Mouse (Mus musculus): ENCODE results near the gene Pole4. TPM values are rescaled to one million over a fixed set of nuclear protein-coding genes. Genes with fewer than 3 reads are reported as not detected.
"Not testable (repeated sequence)": the region's sequence is repeated elsewhere in the genome, so short reads cannot be mapped to it uniquely, and the experiment has no call there.

The Pole4 gene
- polyA plus RNA-seq, 1 experiment from 2014 or later: 106 TPM

GRCm38 (mm10) chr6:82666480-82666879 lies 38.7 kb downstream of the Pole4 start:
- peaks cover 6% of the 10 kb centered on the region; the same call in 1 of the 2 replicates for H3K9me3 ChIP-seq (replicated peaks)
- no peak overlapping the region for H3K4me2 ChIP-seq
- ATAC-seq (replicated peaks; ENCODE audit: low FRiP score): no peak
- no peaks in the 10 kb centered on the region for H3K4me1 ChIP-seq
- no peaks in the 10 kb centered on the region for H3K27me3 ChIP-seq
- no peak overlapping the region for H3K27ac ChIP-seq
- H3K9ac ChIP-seq: no peak overlapping the region
- H3K4me3 ChIP-seq (replicated peaks): no peak overlapping the region
- no peaks in the 10 kb centered on the region for H3K36me3 ChIP-seq

GRCm38 (mm10) chr6:82653169-82653525 lies 52.0 kb downstream of the Pole4 start:
- Histone ChIP-seq H3K4me3 (replicated peaks) (peak overlapping the region; percentile 76), H3K9ac (peak overlapping the region; percentile 73), H3K36me3 (peaks cover 22% of the 10 kb centered on the region), H3K27ac (peak overlapping the region; percentile 97), H3K4me1 (peaks cover 14% of the 10 kb centered on the region), H3K27me3 (no peaks in the 10 kb centered on the region), H3K9me3 (replicated peaks) (no peaks in the 10 kb centered on the region), H3K4me2 (peak overlapping the region; percentile 77)
- no peak; the same call in 1 of the 2 replicates for ATAC-seq (replicated peaks; ENCODE audit: low FRiP score)
- WGBS: 36% methylated on average over 11 of the region's 11 CpGs

GRCm38 (mm10) chr6:82652521-82653168 lies 52.5 kb downstream of the Pole4 start:
- Histone ChIP-seq H3K36me3 (peaks cover 27% of the 10 kb centered on the region), H3K4me2 (peak overlapping the region; percentile 77), H3K4me1 (peaks cover 14% of the 10 kb centered on the region), H3K4me3 (replicated peaks) (peak overlapping the region; percentile 76), H3K9ac (peak overlapping the region; percentile 73), H3K27ac (peak overlapping the region; percentile 97), H3K9me3 (replicated peaks) (no peaks in the 10 kb centered on the region), H3K27me3 (no peaks in the 10 kb centered on the region)
- peak; percentile 99 for ATAC-seq (replicated peaks; ENCODE audit: low FRiP score)
- WGBS: under 1% methylated on average over 67 of the region's 67 CpGs

GRCm38 (mm10) chr6:82649096-82649495 lies 56.1 kb downstream of the Pole4 start:
- H3K36me3 ChIP-seq: peaks cover 42% of the 10 kb centered on the region
- no peak overlapping the region for H3K27ac ChIP-seq
- H3K9me3 ChIP-seq (replicated peaks): no peaks in the 10 kb centered on the region
- no peak overlapping the region for H3K9ac ChIP-seq
- no peak overlapping the region for H3K4me3 ChIP-seq (replicated peaks)
- no peak overlapping the region for H3K4me2 ChIP-seq
- no peaks in the 10 kb centered on the region for H3K27me3 ChIP-seq
- ATAC-seq (replicated peaks; ENCODE audit: low FRiP score): no peak
- 57% methylated on average over 2 of the region's 2 CpGs for WGBS
- peaks cover 14% of the 10 kb centered on the region for H3K4me1 ChIP-seq

- Histone ChIP-seq H3K4me1 (peaks cover 14% of the 10 kb centered on the region), H3K4me3 (replicated peaks) (no peak overlapping the region), H3K27ac (no peak overlapping the region), H3K4me2 (no peak overlapping the region), H3K9ac (no peak overlapping the region), H3K9me3 (replicated peaks) (no peaks in the 10 kb centered on the region), H3K27me3 (no peaks in the 10 kb centered on the region), H3K36me3 (peaks cover 42% of the 10 kb centered on the region)
- WGBS: 92% methylated on average over 1 of the region's 1 CpGs
- ATAC-seq (replicated peaks; ENCODE audit: low FRiP score): no peak
Measured at GRCm38 (mm10) chr6:82647940-82648655, 57.1 kb downstream of the Pole4 start.

GRCm38 (mm10) chr6:82647001-82647400 lies 58.2 kb downstream of the Pole4 start:
- H3K9ac ChIP-seq: no peak overlapping the region
- peaks cover 11% of the 10 kb centered on the region for H3K4me1 ChIP-seq
- H3K9me3 ChIP-seq (replicated peaks): no peaks in the 10 kb centered on the region
- H3K36me3 ChIP-seq: peaks cover 42% of the 10 kb centered on the region
- no peak overlapping the region for H3K4me2 ChIP-seq
- H3K4me3 ChIP-seq (replicated peaks): no peak overlapping the region
- no peaks in the 10 kb centered on the region for H3K27me3 ChIP-seq
- 91% methylated on average over 1 of the region's 1 CpGs for WGBS
- ATAC-seq (replicated peaks; ENCODE audit: low FRiP score): no peak
- no peak overlapping the region for H3K27ac ChIP-seq

GRCm38 (mm10) chr6:82640046-82640445 lies 65.1 kb downstream of the Pole4 start:
- H3K36me3 ChIP-seq: no peaks in the 10 kb centered on the region; the same call in 1 of the 2 replicates
- 80% methylated on average over 4 of the region's 4 CpGs for WGBS
- H3K4me3 ChIP-seq (replicated peaks): no peak overlapping the region
- no peak for ATAC-seq (replicated peaks; ENCODE audit: low FRiP score)
- H3K9ac ChIP-seq: no peak overlapping the region
- H3K4me2 ChIP-seq: no peak overlapping the region
- no peaks in the 10 kb centered on the region for H3K27me3 ChIP-seq
- H3K9me3 ChIP-seq (replicated peaks): no peaks in the 10 kb centered on the region
- H3K4me1 ChIP-seq: no peaks in the 10 kb centered on the region
- no peak overlapping the region for H3K27ac ChIP-seq

- H3K4me2 ChIP-seq; H3K27me3 ChIP-seq; H3K36me3 ChIP-seq; H3K4me3 ChIP-seq (replicated peaks); H3K4me1 ChIP-seq; H3K9ac ChIP-seq; H3K27ac ChIP-seq; ATAC-seq (replicated peaks; ENCODE audit: low FRiP score); H3K9me3 ChIP-seq (replicated peaks): not testable (repeated sequence)
- WGBS: 95% methylated on average over 7 of the region's 8 CpGs
Measured at GRCm38 (mm10) chr6:82625331-82625730, 79.8 kb downstream of the Pole4 start.

- no peak for ATAC-seq (replicated peaks; ENCODE audit: low FRiP score)
- H3K27ac ChIP-seq: no peak overlapping the region
- no peaks in the 10 kb centered on the region for H3K4me1 ChIP-seq
- H3K36me3 ChIP-seq: no peaks in the 10 kb centered on the region
- no peak overlapping the region for H3K9ac ChIP-seq
- no peak overlapping the region for H3K4me2 ChIP-seq
- no peaks in the 10 kb centered on the region for H3K9me3 ChIP-seq (replicated peaks)
- no peaks in the 10 kb centered on the region for H3K27me3 ChIP-seq
- WGBS: 84% methylated on average over 4 of the region's 4 CpGs
- H3K4me3 ChIP-seq (replicated peaks): no peak overlapping the region
Measured at GRCm38 (mm10) chr6:82613201-82613600, 92.0 kb downstream of the Pole4 start.

GRCm38 (mm10) chr6:82611049-82611448 lies 94.1 kb downstream of the Pole4 start:
- Histone ChIP-seq H3K27ac (no peak overlapping the region), H3K4me1 (no peaks in the 10 kb centered on the region), H3K9me3 (replicated peaks) (no peaks in the 10 kb centered on the region), H3K4me3 (replicated peaks) (no peak overlapping the region), H3K4me2 (no peak overlapping the region), H3K36me3 (no peaks in the 10 kb centered on the region), H3K9ac (no peak overlapping the region), H3K27me3 (no peaks in the 10 kb centered on the region)
- WGBS: 85% methylated on average over 9 of the region's 9 CpGs
- no peak for ATAC-seq (replicated peaks; ENCODE audit: low FRiP score)

- ATAC-seq (replicated peaks; ENCODE audit: low FRiP score): no peak
- no peaks in the 10 kb centered on the region for H3K27me3 ChIP-seq
- no peaks in the 10 kb centered on the region for H3K36me3 ChIP-seq
- WGBS: 87% methylated on average over 7 of the region's 7 CpGs
- H3K4me2 ChIP-seq: no peak overlapping the region
- no peaks in the 10 kb centered on the region for H3K4me1 ChIP-seq
- no peak overlapping the region for H3K27ac ChIP-seq
- no peak overlapping the region for H3K4me3 ChIP-seq (replicated peaks)
- H3K9me3 ChIP-seq (replicated peaks): no peaks in the 10 kb centered on the region
- H3K9ac ChIP-seq: no peak overlapping the region
Measured at GRCm38 (mm10) chr6:82609339-82609926, 95.7 kb downstream of the Pole4 start.

GRCm38 (mm10) chr6:82608756-82609155 lies 96.4 kb downstream of the Pole4 start:
- Histone ChIP-seq H3K9ac (no peak overlapping the region), H3K27me3 (no peaks in the 10 kb centered on the region), H3K4me1 (no peaks in the 10 kb centered on the region), H3K4me2 (no peak overlapping the region), H3K4me3 (replicated peaks) (no peak overlapping the region), H3K36me3 (no peaks in the 10 kb centered on the region), H3K9me3 (replicated peaks) (no peaks in the 10 kb centered on the region), H3K27ac (no peak overlapping the region)
- 97% methylated on average over 4 of the region's 4 CpGs for WGBS
- ATAC-seq (replicated peaks; ENCODE audit: low FRiP score): no peak

Measured in kidney, embryonic 15.5 days (tissue).